Mouse (Mus musculus): ENCODE results near the gene Lrrn4. TPM values are rescaled to one million over a fixed set of nuclear protein-coding genes. Genes with fewer than 3 reads are reported as not detected.

Gene Lrrn4
- 5.1 and 6.8 TPM in 2 replicates for polyA plus RNA-seq (2015; fragmentation: Nextera tagmentation; extraction: Ambion mirVana)

- Histone ChIP-seq H3K9me3 (no peaks in the 10 kb centered on the region), H3K27me3 (peaks cover 36% of the 10 kb centered on the region), H3K9ac (no peak within 1 kb of the TSS), H3K4me2 (peak within 1 kb of the TSS; percentile 95), H3K27ac (no peak within 1 kb of the TSS), H3K36me3 (no peaks in the 10 kb centered on the region), H3K4me1 (peaks cover 12% of the 10 kb centered on the region; the same call in 1 of the 2 replicates), H3K4me3 (peak within 1 kb of the TSS; percentile 47)
- ATAC-seq (ENCODE audit: borderline replicate concordance, extremely low read depth, low FRiP score, low TSS enrichment): no peak
- 11% methylated on average over 12 of the region's 12 CpGs for WGBS
Observed at GRCm38 (mm10) chr2:132880844-132881645, at the start of gene Lrrn4. Gene Lrrn4, minus strand, starts transcription at chr2:132880891.

DNA sequence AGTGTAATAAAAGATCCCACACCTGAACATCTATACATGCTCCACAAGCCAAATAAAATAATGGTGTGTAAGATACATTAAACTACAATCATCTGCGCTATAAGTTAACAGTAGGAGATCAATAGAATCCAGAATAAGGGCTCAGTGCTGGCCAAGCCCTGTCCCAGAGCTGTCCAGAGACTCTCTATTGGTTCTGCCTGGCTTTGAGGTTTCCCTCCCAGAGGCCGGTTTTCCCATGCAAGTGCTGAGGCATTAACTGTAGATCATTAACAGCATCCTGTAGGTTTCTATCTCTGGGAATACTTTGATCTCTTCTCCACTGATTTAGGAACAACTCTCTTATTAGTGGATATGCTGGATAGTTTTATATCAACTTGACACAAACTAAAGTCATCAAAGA lies 48.3 kb upstream of the Lrrn4 start:
- WGBS: 88% methylated on average over 2 of the region's 2 CpGs
- Histone ChIP-seq H3K36me3 (no peaks in the 10 kb centered on the region), H3K9ac (no peak overlapping the region), H3K4me2 (no peak overlapping the region), H3K27me3 (no peaks in the 10 kb centered on the region), H3K27ac (no peak overlapping the region), H3K9me3 (no peaks in the 10 kb centered on the region), H3K4me3 (no peak overlapping the region), H3K4me1 (no peaks in the 10 kb centered on the region)
- ATAC-seq (ENCODE audit: borderline replicate concordance, extremely low read depth, low FRiP score, low TSS enrichment): no peak

DNA sequence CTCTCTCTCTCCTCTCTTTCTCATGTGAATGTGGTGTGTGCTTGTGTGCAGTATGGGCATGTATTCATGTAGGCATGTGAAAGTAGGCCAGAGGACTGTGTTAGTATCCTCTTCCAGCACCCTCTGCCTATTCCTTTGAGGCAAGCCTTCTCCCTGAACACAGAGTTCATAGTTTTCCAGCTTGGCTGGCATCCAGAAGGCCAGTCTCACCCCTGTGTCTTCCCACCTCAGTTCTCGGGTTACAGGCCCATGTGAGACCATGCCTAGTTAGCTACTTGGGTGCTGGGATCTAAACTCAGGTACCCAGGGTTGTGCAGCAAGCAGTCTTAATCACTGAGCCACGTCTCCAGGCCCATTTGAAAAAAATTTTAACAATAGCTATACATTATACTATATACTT lies 47.2 kb upstream of the Lrrn4 start:
- H3K36me3 ChIP-seq: no peaks in the 10 kb centered on the region
- no peaks in the 10 kb centered on the region for H3K27me3 ChIP-seq
- no peaks in the 10 kb centered on the region for H3K4me1 ChIP-seq
- H3K9me3 ChIP-seq: no peaks in the 10 kb centered on the region
- H3K4me3 ChIP-seq: no peak overlapping the region
- H3K4me2 ChIP-seq: no peak overlapping the region
- ATAC-seq (ENCODE audit: borderline replicate concordance, extremely low read depth, low FRiP score, low TSS enrichment): no peak
- H3K9ac ChIP-seq: no peak overlapping the region
- H3K27ac ChIP-seq: no peak overlapping the region
- WGBS: 40% methylated on average over 2 of the region's 2 CpGs

- WGBS: 70% methylated on average over 2 of the region's 2 CpGs
- Histone ChIP-seq H3K4me3 (no peak overlapping the region), H3K4me2 (no peak overlapping the region), H3K9me3 (no peaks in the 10 kb centered on the region), H3K4me1 (no peaks in the 10 kb centered on the region), H3K27me3 (no peaks in the 10 kb centered on the region), H3K9ac (no peak overlapping the region), H3K27ac (no peak overlapping the region), H3K36me3 (no peaks in the 10 kb centered on the region)
- ATAC-seq (ENCODE audit: borderline replicate concordance, extremely low read depth, low FRiP score, low TSS enrichment): no peak
Observed at GRCm38 (mm10) chr2:132927298-132927697, 46.6 kb upstream of the Lrrn4 start.

- no peak for ATAC-seq (ENCODE audit: borderline replicate concordance, extremely low read depth, low FRiP score, low TSS enrichment)
- Histone ChIP-seq H3K27me3 (no peaks in the 10 kb centered on the region), H3K9ac (no peak overlapping the region), H3K9me3 (no peaks in the 10 kb centered on the region), H3K4me1 (no peaks in the 10 kb centered on the region), H3K4me3 (no peak overlapping the region), H3K36me3 (no peaks in the 10 kb centered on the region), H3K27ac (peak overlapping the region; percentile 25; the same call in 1 of the 2 replicates), H3K4me2 (no peak overlapping the region)
- WGBS: 32% methylated on average over 8 of the region's 8 CpGs
Observed at GRCm38 (mm10) chr2:132923290-132924085, 42.8 kb upstream of the Lrrn4 start.

- H3K9ac ChIP-seq: no peak overlapping the region
- no peaks in the 10 kb centered on the region for H3K36me3 ChIP-seq
- no peak overlapping the region for H3K27ac ChIP-seq
- H3K9me3 ChIP-seq: no peaks in the 10 kb centered on the region
- no peaks in the 10 kb centered on the region for H3K27me3 ChIP-seq
- WGBS: 67% methylated on average over 9 of the region's 9 CpGs
- no peak for ATAC-seq (ENCODE audit: borderline replicate concordance, extremely low read depth, low FRiP score, low TSS enrichment)
- H3K4me1 ChIP-seq: no peaks in the 10 kb centered on the region
- no peak overlapping the region for H3K4me2 ChIP-seq
- H3K4me3 ChIP-seq: no peak overlapping the region
Observed at GRCm38 (mm10) chr2:132922076-132922873, 41.6 kb upstream of the Lrrn4 start.

- ATAC-seq (ENCODE audit: borderline replicate concordance, extremely low read depth, low FRiP score, low TSS enrichment): no peak
- Histone ChIP-seq H3K4me2 (no peak overlapping the region), H3K9me3 (no peaks in the 10 kb centered on the region), H3K4me1 (no peaks in the 10 kb centered on the region), H3K9ac (no peak overlapping the region), H3K27ac (no peak overlapping the region), H3K36me3 (no peaks in the 10 kb centered on the region), H3K4me3 (no peak overlapping the region), H3K27me3 (no peaks in the 10 kb centered on the region)
- WGBS: 47% methylated on average over 1 of the region's 1 CpGs
Observed at GRCm38 (mm10) chr2:132914785-132915184, 34.1 kb upstream of the Lrrn4 start.

DNA sequence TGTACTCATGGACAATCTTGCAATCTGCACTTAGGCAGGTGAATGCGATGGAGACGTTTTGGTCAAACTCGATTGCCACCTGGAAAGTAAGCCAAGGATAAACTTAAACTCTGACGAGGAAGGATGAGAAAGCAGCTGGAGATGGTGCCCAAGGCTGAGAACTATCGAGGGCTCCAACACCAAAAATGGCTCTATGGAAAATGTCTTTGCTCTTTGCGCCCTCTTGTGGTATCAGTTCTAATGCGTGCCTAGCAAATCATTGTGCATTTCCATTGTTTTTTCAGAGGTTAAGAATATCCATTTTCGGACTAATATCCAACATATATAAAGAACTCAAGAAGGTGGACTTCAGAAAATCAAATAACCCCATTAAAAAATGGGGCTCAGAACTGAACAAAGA lies 26.1 kb upstream of the Lrrn4 start:
- WGBS: 28% methylated on average over 8 of the region's 8 CpGs

DNA sequence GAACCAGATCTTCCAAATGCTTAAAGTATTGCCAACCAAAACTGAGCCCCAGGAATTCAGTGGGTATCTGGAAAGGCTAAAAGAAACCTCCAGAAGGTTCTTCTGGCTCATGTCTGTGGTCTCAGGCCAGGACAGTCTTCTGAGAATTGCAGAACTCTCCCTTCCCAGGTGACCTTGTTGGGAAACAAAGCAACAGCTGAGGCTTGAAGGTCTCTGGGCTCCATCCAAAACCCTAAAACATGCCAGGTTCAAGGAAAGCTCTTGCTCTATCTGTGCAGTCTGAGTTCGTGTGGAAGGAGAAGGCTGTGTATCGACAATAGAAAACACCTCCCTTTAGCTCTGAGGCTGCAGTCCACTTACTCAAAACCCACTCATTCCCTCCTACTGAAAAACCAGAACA lies 24.3 kb upstream of the Lrrn4 start:
- Histone ChIP-seq H3K9ac (no peak overlapping the region), H3K27ac (no peak overlapping the region), H3K27me3 (no peaks in the 10 kb centered on the region), H3K4me2 (no peak overlapping the region), H3K4me3 (no peak overlapping the region), H3K9me3 (no peaks in the 10 kb centered on the region), H3K4me1 (no peaks in the 10 kb centered on the region), H3K36me3 (no peaks in the 10 kb centered on the region)
- ATAC-seq (ENCODE audit: borderline replicate concordance, extremely low read depth, low FRiP score, low TSS enrichment): no peak
- 76% methylated on average over 2 of the region's 2 CpGs for WGBS

More for the DNA sequence above, 26.1 kb upstream of the Lrrn4 start:
- Histone ChIP-seq H3K36me3 (no peaks in the 10 kb centered on the region), H3K27me3 (no peaks in the 10 kb centered on the region), H3K4me2 (no peak overlapping the region), H3K4me1 (no peaks in the 10 kb centered on the region), H3K4me3 (no peak overlapping the region), H3K9ac (no peak overlapping the region), H3K9me3 (no peaks in the 10 kb centered on the region), H3K27ac (no peak overlapping the region)
- no peak for ATAC-seq (ENCODE audit: borderline replicate concordance, extremely low read depth, low FRiP score, low TSS enrichment)

DNA sequence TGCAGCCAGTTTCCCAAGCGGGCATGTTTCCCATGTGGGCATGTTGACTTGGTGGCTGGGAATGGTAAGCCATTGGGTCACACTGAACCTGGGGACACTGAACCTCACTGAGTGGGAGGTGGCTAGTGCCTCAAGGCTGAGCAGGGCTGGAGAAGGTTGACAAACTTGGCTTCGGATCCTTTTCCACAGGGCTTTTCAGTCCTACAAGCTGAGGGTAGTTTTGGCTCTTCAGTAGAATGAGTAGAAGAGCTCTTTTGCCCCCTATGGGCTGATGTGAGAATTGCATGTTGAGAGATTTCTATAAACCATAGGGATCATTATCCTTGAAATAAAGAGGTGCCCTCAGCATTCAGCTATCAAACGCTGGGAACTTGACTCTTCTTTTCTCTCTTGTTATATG lies 22.8 kb upstream of the Lrrn4 start:
- H3K27me3 ChIP-seq: no peaks in the 10 kb centered on the region
- ATAC-seq (ENCODE audit: borderline replicate concordance, extremely low read depth, low FRiP score, low TSS enrichment): 0 out of 2 replicates have a peak, but pooled peaks have one; percentile 62
- WGBS: 32% methylated on average over 3 of the region's 3 CpGs

DNA sequence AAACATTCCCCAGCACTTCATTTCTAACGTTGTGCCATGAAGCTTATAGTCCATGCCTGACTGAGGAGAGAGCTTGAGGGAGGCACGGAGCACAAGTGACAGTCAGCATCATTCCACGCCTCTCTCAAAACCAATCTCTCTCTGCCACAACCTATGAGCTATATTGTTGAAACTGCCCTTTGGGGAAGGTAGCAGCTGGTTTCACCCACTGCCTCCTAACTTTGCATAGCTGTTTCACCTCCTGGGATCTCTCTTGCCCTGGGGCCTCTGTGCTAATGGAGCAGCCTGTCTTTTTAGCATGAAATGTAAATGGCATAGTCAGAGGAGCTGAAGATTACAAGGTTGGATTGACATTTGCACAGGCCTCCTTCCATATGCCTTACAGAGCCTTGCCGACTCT lies 21.4 kb upstream of the Lrrn4 start:
- ATAC-seq (ENCODE audit: borderline replicate concordance, extremely low read depth, low FRiP score, low TSS enrichment): no peak
- Histone ChIP-seq H3K4me3 (no peak overlapping the region), H3K4me2 (no peak overlapping the region), H3K4me1 (no peaks in the 10 kb centered on the region), H3K9me3 (no peaks in the 10 kb centered on the region), H3K9ac (no peak overlapping the region), H3K36me3 (no peaks in the 10 kb centered on the region), H3K27ac (no peak overlapping the region), H3K27me3 (no peaks in the 10 kb centered on the region)
- 49% methylated on average over 4 of the region's 4 CpGs for WGBS

More for the DNA sequence above, 22.8 kb upstream of the Lrrn4 start:
- H3K4me3 ChIP-seq: no peak overlapping the region
- no peak overlapping the region for H3K4me2 ChIP-seq
- H3K9me3 ChIP-seq: no peaks in the 10 kb centered on the region
- no peak overlapping the region for H3K9ac ChIP-seq
- no peaks in the 10 kb centered on the region for H3K4me1 ChIP-seq
- H3K27ac ChIP-seq: no peak overlapping the region
- no peaks in the 10 kb centered on the region for H3K36me3 ChIP-seq

Data from lung, embryonic 15.5 days (tissue).